Mouse (Mus musculus) neural tube, embryonic 15.5 days (tissue): ENCODE measurements around the gene Serpinf2. TPM values are rescaled to one million over a fixed set of nuclear protein-coding genes. Genes with fewer than 3 reads are reported as not detected.
A peak's percentile ranks its signal among the peaks of the same experiment; 100 is the strongest.

Experiments
- ATAC-seq: fragments of 200-750 bp; cut with Nextera tagmentation; 2 replicates; pipeline ENCODE4 v1.8.0; 2017; ENCODE audit warnings: mild to moderate bottlenecking, moderate TSS enrichment, moderate library complexity; ENCODE audit not compliant: low FRiP score
- H3K27ac ChIP-seq: fragments of 300-500 bp; sonication (generic); replicated peaks from 2 replicates; pipeline ENCODE4 v1.5.1; 2015; ENCODE audit warnings: mild to moderate bottlenecking, inconsistent platforms
- H3K27me3 ChIP-seq: fragments of 300-500 bp; sonication (generic); replicated peaks from 2 replicates; pipeline ENCODE4 v1.6.1; 2015; ENCODE audit warnings: inconsistent platforms
- H3K36me3 ChIP-seq: fragments of 300-500 bp; sonication (generic); 2 replicates; pipeline ENCODE4 v1.6.1; 2015; ENCODE audit warnings: inconsistent platforms
- H3K4me1 ChIP-seq: fragments of 300-500 bp; sonication (generic); 2 replicates; pipeline ENCODE4 v1.6.1; 2015; ENCODE audit warnings: inconsistent platforms
- H3K4me2 ChIP-seq: fragments of 300-500 bp; sonication (generic); 2 replicates; pipeline ENCODE4 v1.6.1; 2015; ENCODE audit warnings: inconsistent platforms, mild to moderate bottlenecking, moderate library complexity
- H3K4me3 ChIP-seq: fragments of 300-500 bp; sonication (generic); replicated peaks from 2 replicates; pipeline ENCODE4 v1.5.1; 2015; ENCODE audit warnings: mild to moderate bottlenecking, inconsistent platforms
- H3K9ac ChIP-seq: fragments of 300-500 bp; sonication (generic); replicated peaks from 2 replicates; pipeline ENCODE4 v1.6.1; 2015; ENCODE audit warnings: mild to moderate bottlenecking, inconsistent platforms
- H3K9me3 ChIP-seq: fragments of 300-500 bp; sonication (generic); replicated peaks from 2 replicates; pipeline ENCODE4 v1.6.1; 2016; ENCODE audit warnings: inconsistent platforms
- WGBS: fragments of 180-500 bp; shearing (Covaris S2); methylation state at CpG from one replicate; pipeline ENCODE4 v1.1.7; 2015; ENCODE audit warnings: mixed read lengths; 5-methylcytosine and 5-hydroxymethylcytosine counted together
- polyA plus RNA-seq: library from polyadenylated mRNA; unstranded; fragments of >200 nt; fragmentation: Nextera tagmentation; extraction: Ambion mirVana; gene quantifications from 2 replicates; pipeline ENCODE4 v1.2.1, GENCODE M21; 2015

The Serpinf2 gene
- polyA plus RNA-seq, 1 experiment from 2014 or later: 0.33 TPM

DNA sequence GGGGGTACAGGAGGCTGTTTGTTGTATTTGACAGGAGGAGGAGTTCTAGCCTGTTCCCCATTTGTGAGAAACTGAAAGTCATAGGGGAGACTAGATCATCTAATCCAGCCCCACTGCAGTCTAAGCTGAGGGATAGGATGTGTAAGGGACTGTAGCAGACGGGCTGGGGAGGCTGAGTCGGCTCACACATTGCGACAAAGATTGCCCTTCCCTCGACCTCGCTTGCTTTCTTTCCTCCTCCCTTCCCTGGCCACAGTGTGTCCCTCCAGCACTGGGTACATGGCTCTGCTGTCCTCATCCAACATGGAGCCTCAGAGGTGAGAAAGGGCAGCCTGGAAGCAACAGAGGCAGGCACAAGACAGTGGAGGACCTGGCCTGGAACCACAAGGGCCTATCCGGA, 25.7 kb upstream of the Serpinf2 start:
- no peak overlapping the region for H3K4me3 ChIP-seq
- H3K9me3 ChIP-seq: no peaks in the 10 kb centered on the region
- peaks cover 17% of the 10 kb centered on the region for H3K36me3 ChIP-seq
- WGBS: 88% methylated on average over 6 of the region's 6 CpGs
- peaks cover 35% of the 10 kb centered on the region for H3K4me1 ChIP-seq
- H3K27me3 ChIP-seq: no peaks in the 10 kb centered on the region
- no peak overlapping the region for H3K9ac ChIP-seq
- H3K27ac ChIP-seq: no peak overlapping the region
- H3K4me2 ChIP-seq: no peak overlapping the region
- no peak for ATAC-seq

- no peak overlapping the region for H3K4me2 ChIP-seq
- H3K4me3 ChIP-seq: no peak overlapping the region
- peaks cover 42% of the 10 kb centered on the region for H3K4me1 ChIP-seq
- H3K27me3 ChIP-seq: no peaks in the 10 kb centered on the region
- peaks cover 17% of the 10 kb centered on the region for H3K36me3 ChIP-seq
- ATAC-seq: no peak
- no peak overlapping the region for H3K9ac ChIP-seq
- H3K27ac ChIP-seq: no peak overlapping the region
- 91% methylated on average over 6 of the region's 6 CpGs for WGBS
- no peaks in the 10 kb centered on the region for H3K9me3 ChIP-seq
Measured at GRCm38 (mm10) chr11:75464417-75464816, 25.0 kb upstream of the Serpinf2 start.

GRCm38 (mm10) chr11:75463624-75464023, 24.2 kb upstream of the Serpinf2 start:
- H3K27ac ChIP-seq: no peak overlapping the region
- H3K4me3 ChIP-seq: no peak overlapping the region
- H3K9ac ChIP-seq: no peak overlapping the region
- H3K4me2 ChIP-seq: peak overlapping the region; percentile 99; the same call in 1 of the 2 replicates
- no peaks in the 10 kb centered on the region for H3K9me3 ChIP-seq
- H3K36me3 ChIP-seq: peaks cover 17% of the 10 kb centered on the region
- H3K27me3 ChIP-seq: no peaks in the 10 kb centered on the region
- no peak for ATAC-seq
- WGBS: 74% methylated on average over 4 of the region's 4 CpGs
- peaks cover 42% of the 10 kb centered on the region for H3K4me1 ChIP-seq

- H3K9ac ChIP-seq: no peak overlapping the region
- no peaks in the 10 kb centered on the region for H3K27me3 ChIP-seq
- peak overlapping the region; percentile 86 for H3K4me3 ChIP-seq
- H3K4me2 ChIP-seq: peak overlapping the region; percentile 99
- peaks cover 17% of the 10 kb centered on the region for H3K36me3 ChIP-seq
- H3K27ac ChIP-seq: peak overlapping the region; percentile 80; the same call in 1 of the 2 replicates
- peaks cover 39% of the 10 kb centered on the region for H3K4me1 ChIP-seq
- no peaks in the 10 kb centered on the region for H3K9me3 ChIP-seq
- ATAC-seq: no peak
- WGBS: 4% methylated on average over 9 of the region's 9 CpGs
Measured at GRCm38 (mm10) chr11:75462865-75463336, 23.5 kb upstream of the Serpinf2 start.

DNA sequence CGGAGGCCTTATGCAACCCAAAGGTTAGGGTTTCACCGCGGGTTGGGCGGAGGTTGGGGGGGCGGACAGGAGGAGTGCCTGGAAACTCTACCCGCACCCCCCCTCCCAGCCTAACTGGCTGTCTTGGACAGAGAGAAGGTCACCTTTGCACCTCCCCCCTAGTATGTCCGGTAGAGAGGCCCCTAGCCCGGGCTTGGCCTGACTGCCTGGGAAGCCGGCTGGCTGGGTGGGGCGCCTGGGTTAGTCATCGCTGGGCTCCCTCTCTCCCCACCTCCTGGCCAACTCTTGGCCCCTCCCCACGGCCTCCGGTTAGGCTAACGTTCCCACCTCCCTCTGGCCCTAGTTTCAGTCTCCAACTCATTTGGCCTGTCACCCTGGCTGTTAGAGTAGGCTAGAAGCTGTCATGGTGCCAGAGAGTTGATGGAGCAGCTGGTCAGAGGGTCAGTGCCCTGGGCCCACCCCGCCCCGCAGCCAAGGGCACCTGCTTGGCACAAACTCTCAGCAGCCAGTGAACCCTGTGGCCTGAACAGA, 22.9 kb upstream of the Serpinf2 start:
- no peaks in the 10 kb centered on the region for H3K9me3 ChIP-seq
- H3K4me2 ChIP-seq: peak overlapping the region; percentile 99
- peaks cover 34% of the 10 kb centered on the region for H3K4me1 ChIP-seq
- no peak for ATAC-seq
- no peaks in the 10 kb centered on the region for H3K27me3 ChIP-seq
- H3K9ac ChIP-seq: peak overlapping the region; percentile 74
- peak overlapping the region; percentile 80 for H3K27ac ChIP-seq
- peak overlapping the region; percentile 86 for H3K4me3 ChIP-seq
- H3K36me3 ChIP-seq: peaks cover 17% of the 10 kb centered on the region
- 6% methylated on average over 16 of the region's 16 CpGs for WGBS

DNA sequence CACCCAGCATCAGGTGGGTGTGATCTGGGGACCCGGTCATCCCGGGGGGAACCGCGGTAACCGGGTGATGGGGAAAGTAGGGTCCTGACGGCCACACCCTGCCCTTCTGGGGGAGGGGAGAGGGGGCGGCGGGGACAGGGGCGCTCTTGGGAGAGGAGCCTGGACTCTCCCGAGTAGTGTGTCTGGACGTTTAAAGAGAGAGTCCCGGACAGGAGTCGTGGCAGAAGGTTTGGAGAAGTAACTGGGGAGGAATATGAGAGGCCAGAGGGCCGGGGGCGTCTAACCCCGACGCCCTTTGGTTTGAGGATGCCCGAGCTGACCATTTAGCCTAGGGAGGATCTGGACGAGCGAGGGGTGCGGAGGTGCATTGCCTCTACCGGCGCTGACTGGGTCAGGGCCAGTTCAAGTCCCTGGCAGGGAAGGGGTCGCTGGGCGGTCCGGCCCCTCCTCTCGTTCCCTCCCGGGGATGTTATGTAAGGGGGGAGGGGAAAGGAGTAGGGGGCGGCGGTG, 22.4 kb upstream of the Serpinf2 start:
- peak overlapping the region; percentile 86 for H3K4me3 ChIP-seq
- H3K4me2 ChIP-seq: peak overlapping the region; percentile 99
- H3K4me1 ChIP-seq: peaks cover 34% of the 10 kb centered on the region
- WGBS: under 1% methylated on average over 30 of the region's 30 CpGs
- no peaks in the 10 kb centered on the region for H3K9me3 ChIP-seq
- ATAC-seq: peak; percentile 48
- no peaks in the 10 kb centered on the region for H3K27me3 ChIP-seq
- H3K36me3 ChIP-seq: peaks cover 17% of the 10 kb centered on the region
- H3K9ac ChIP-seq: peak overlapping the region; percentile 74
- peak overlapping the region; percentile 80 for H3K27ac ChIP-seq

DNA sequence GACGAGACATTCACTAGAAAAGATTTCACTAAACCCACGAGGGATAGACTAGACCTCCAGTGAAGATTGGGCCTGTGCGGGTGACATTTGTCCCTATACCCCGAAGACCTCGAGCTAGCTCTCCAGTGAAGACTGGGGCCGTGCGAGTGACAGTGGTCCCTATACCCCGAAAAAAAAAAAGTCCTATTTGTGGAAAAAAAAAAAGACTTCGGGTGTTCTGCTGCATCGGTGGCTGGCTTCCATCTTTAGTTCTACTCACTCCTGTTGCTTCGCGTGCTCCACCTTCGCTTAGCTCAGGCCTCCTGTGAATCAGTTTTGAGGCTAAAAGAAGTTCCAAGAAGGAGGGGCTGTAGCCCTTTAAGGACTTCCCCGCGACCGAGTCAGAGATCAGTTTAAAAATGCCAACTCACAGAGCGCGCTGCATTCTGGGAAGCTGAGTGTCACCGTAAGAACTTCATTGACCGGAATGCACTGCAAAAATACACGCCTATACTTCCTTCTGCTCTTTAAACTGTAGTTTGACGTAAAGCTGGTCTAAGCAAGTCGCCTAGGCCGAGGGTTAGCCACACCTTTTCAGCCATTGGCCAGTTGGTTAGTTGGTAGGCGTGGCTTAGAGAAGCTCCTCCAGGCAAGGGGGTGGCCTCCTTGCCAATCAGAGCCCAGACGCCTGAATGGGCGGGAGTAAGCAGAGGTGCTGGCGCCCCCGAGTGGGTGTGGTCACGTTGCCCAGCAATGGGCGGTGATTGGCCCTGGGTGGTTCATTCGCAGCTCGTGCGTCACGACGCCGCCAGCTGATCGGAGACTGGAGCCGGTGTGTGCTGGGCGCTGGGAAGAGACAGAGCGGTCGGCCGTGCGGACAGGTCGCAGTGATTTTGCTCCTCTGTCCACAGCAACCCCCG, 21.7 kb upstream of the Serpinf2 start, which contains the start of gene Tlcd2:
TSS of gene Tlcd2 (plus strand) at position 872 of the 899 bp plus-strand sequence.
- peak within 1 kb of the TSS; percentile 99 for H3K4me2 ChIP-seq
- peak within 1 kb of the TSS; percentile 74 for H3K9ac ChIP-seq
- H3K9me3 ChIP-seq: no peaks in the 10 kb centered on the region
- under 1% methylated on average over 46 of the region's 46 CpGs for WGBS
- peak within 1 kb of the TSS; percentile 89 for H3K27ac ChIP-seq
- H3K27me3 ChIP-seq: no peaks in the 10 kb centered on the region
- peak; percentile 96 for ATAC-seq
- H3K4me3 ChIP-seq: peak within 1 kb of the TSS; percentile 86
- peaks cover 17% of the 10 kb centered on the region for H3K36me3 ChIP-seq
- H3K4me1 ChIP-seq: peaks cover 34% of the 10 kb centered on the region

GRCm38 (mm10) chr11:75460103-75460843, 20.9 kb upstream of the Serpinf2 start:
- Histone ChIP-seq H3K27me3 (no peaks in the 10 kb centered on the region), H3K9me3 (no peaks in the 10 kb centered on the region), H3K4me1 (peaks cover 36% of the 10 kb centered on the region), H3K36me3 (peaks cover 10% of the 10 kb centered on the region), H3K27ac (peak overlapping the region; percentile 89), H3K4me2 (peak overlapping the region; percentile 99), H3K9ac (peak overlapping the region; percentile 43), H3K4me3 (peak overlapping the region; percentile 86)
- ATAC-seq: peak; percentile 33; the same call in 1 of the 2 replicates
- 2% methylated on average over 19 of the region's 19 CpGs for WGBS

DNA sequence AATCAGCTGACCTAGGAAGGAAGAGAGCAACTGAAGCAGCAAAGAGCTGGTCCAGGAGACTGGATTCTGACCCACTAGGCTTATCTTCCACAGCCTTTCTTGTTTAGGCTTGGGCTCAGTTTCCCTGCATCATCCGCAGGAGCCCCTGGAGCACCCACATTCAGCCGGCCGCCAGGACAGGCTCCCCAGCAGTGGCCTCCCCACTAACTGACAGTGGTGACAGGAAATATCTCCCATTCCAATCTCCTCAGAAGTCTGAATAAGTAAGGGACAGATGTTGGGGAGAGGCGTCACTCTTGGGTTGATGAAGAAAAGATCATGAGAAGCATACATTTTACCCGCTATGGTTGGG, 20.3 kb upstream of the Serpinf2 start:
- Histone ChIP-seq H3K27me3 (no peaks in the 10 kb centered on the region), H3K9me3 (no peaks in the 10 kb centered on the region), H3K36me3 (peaks cover 4% of the 10 kb centered on the region), H3K9ac (no peak overlapping the region), H3K4me3 (0 out of 2 replicates have a peak overlapping the region, but pooled peaks have one; percentile 86), H3K4me1 (peaks cover 42% of the 10 kb centered on the region), H3K4me2 (peak overlapping the region; percentile 99), H3K27ac (peak overlapping the region; percentile 89)
- no peak for ATAC-seq
- 37% methylated on average over 5 of the region's 5 CpGs for WGBS

DNA sequence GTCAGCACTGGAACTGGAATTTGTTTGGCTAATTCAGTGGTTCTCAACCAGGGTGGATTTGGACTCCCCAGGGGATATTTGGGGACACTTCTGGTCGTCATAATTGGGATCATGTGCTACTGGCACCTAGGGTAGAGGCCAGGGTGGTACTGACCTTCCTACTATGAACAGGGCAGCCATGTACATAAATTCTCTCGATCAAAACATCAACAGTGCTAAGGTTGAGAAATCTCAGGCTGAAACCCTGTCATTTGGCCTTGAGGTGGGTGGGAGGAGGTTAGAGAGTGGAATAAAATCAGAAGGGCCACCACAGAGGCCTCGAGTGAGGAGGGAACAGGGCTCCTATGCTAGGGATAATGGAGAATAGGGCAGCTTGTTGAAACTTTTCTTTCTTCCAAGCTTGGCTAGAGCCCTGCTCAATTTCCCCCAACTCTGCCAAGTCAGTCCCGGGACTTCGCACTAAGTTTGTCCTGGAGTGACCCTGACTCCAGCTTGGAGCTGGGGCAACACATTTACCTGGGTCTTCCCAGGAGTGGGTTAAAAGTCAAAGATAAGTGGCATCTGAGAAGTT, 19.8 kb upstream of the Serpinf2 start:
- Histone ChIP-seq H3K27me3 (no peaks in the 10 kb centered on the region), H3K4me2 (no peak overlapping the region; the same call in 1 of the 2 replicates), H3K36me3 (no peaks in the 10 kb centered on the region), H3K9ac (no peak overlapping the region), H3K4me1 (peaks cover 43% of the 10 kb centered on the region), H3K27ac (peak overlapping the region; percentile 89; the same call in 1 of the 2 replicates), H3K4me3 (no peak overlapping the region), H3K9me3 (no peaks in the 10 kb centered on the region)
- WGBS: 84% methylated on average over 5 of the region's 5 CpGs
- ATAC-seq: no peak

DNA sequence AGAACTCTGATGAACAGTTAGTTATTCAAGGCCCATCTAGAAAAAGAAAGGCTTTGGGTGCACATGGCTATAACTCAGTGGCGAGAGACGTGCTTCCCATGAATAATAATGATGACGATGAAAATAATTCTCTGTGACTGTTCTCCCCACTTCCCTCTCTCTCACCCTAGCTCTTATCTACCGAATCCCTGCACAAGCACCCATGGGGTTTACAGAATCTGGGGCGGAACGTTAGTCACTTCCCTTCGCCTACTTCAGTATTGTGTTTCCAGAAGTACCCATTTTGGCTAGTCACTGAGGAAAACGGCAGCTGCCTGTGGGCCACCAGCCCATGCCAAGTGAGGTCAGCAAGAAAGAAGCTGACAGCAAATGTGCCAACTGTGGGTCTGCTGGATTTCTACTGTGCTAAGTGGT, 19.2 kb upstream of the Serpinf2 start:
- no peak overlapping the region for H3K4me2 ChIP-seq
- ATAC-seq: no peak
- H3K4me1 ChIP-seq: peaks cover 47% of the 10 kb centered on the region
- no peaks in the 10 kb centered on the region for H3K27me3 ChIP-seq
- no peak overlapping the region for H3K27ac ChIP-seq
- no peak overlapping the region for H3K4me3 ChIP-seq
- WGBS: 88% methylated on average over 8 of the region's 8 CpGs
- no peaks in the 10 kb centered on the region for H3K36me3 ChIP-seq
- no peaks in the 10 kb centered on the region for H3K9me3 ChIP-seq
- no peak overlapping the region for H3K9ac ChIP-seq
